Mouse (Mus musculus): ENCODE results near the gene Zfp30. TPM values are rescaled to one million over a fixed set of nuclear protein-coding genes. Genes with fewer than 3 reads are reported as not detected.

The Zfp30 gene
- polyA plus RNA-seq, 1 experiment from 2014 or later, result 12.0 TPM

DNA sequence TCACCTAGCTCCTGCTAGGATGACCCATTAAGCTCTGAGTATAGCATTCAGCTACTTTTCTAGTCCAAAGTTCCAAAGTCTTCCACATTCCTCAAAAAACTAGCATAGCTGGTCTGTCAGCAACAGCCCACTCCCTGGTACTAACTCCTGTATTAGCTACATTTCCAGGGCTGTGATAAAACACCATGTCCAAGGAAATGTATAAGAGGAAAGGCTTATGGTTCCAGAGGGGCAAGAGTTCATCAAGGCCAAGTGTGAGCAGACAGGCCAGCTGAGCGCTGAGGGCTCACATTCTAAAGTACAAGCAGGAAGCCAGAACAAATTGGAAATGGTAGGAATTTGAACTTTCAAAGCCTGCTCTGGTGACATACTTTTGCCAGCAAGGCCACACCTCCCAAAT lies 58.3 kb downstream of the Zfp30 start:
- H3K9ac ChIP-seq, result no peak overlapping the region
- H3K4me2 ChIP-seq, result no peak overlapping the region
- H3K36me3 ChIP-seq, result peaks cover 39% of the 10 kb centered on the region
- H3K4me1 ChIP-seq (replicated peaks), result no peaks in the 10 kb centered on the region
- H3K4me3 ChIP-seq, result no peak overlapping the region
- ATAC-seq (ENCODE audit: low FRiP score, low read depth), result no peak
- no peaks in the 10 kb centered on the region for H3K27me3 ChIP-seq
- 94% methylated on average over 1 of the region's 1 CpGs for WGBS
- no peaks in the 10 kb centered on the region for H3K9me3 ChIP-seq
- no peak overlapping the region for H3K27ac ChIP-seq (replicated peaks)

MicroRNA genes within 50 kb of the gene (microRNA counts, 519-probe panel; counts per million panel counts)
- microRNA mmu-miR-1964, result 2,170 counts per million, percentile 23 among the panel's probes with 10 or more counts

Small RNAs within 50 kb of the gene (microRNA-seq; reads per million reads assigned to microRNA genes)
- gene Mir1964, result 2.2 reads per million, percentile 3 among the genes with 10 or more reads in this experiment

Other genes with a start within 250 kb of the Zfp30 start
- gene Catsperg2, start 57.0 kb upstream of the Zfp30 start, polyA plus RNA-seq (2015; fragmentation: Nextera tagmentation; extraction: Ambion mirVana), result 0.29 and 0.60 TPM in 2 replicates
- 13.8 and 14.6 TPM in 2 replicates for gene Zfp84, start 15.4 kb upstream of the Zfp30 start, polyA plus RNA-seq (2015; fragmentation: Nextera tagmentation; extraction: Ambion mirVana)
- 23.5 and 24.1 TPM in 2 replicates for gene Zfp790, start 32.1 kb downstream of the Zfp30 start, polyA plus RNA-seq (2015; fragmentation: Nextera tagmentation; extraction: Ambion mirVana)
- 13.4 and 14.4 TPM in 2 replicates for gene Zfp940, start 69.7 kb downstream of the Zfp30 start, polyA plus RNA-seq (2015; fragmentation: Nextera tagmentation; extraction: Ambion mirVana)
- 18.3 and 22.3 TPM in 2 replicates for gene Zfp420, start 76.0 kb downstream of the Zfp30 start, polyA plus RNA-seq (2015; fragmentation: Nextera tagmentation; extraction: Ambion mirVana)
- gene Zfp27, start 122.6 kb downstream of the Zfp30 start, polyA plus RNA-seq (2015; fragmentation: Nextera tagmentation; extraction: Ambion mirVana), result 13.0 and 15.2 TPM in 2 replicates
- gene Zfp383, start 124.2 kb downstream of the Zfp30 start, polyA plus RNA-seq (2015; fragmentation: Nextera tagmentation; extraction: Ambion mirVana), result 5.6 and 5.8 TPM in 2 replicates
- gene Zfp74, start 170.1 kb downstream of the Zfp30 start, polyA plus RNA-seq (2015; fragmentation: Nextera tagmentation; extraction: Ambion mirVana), result 21.0 and 22.0 TPM in 2 replicates
- 4.9 and 6.9 TPM in 2 replicates for gene Zfp568, start 200.0 kb downstream of the Zfp30 start, polyA plus RNA-seq (2015; fragmentation: Nextera tagmentation; extraction: Ambion mirVana)

Measured in hindbrain, embryonic 15.5 days (tissue).